Mouse (Mus musculus) brain, embryonic 14.5 days (tissue): ENCODE measurements around the gene Elp6. TPM values are rescaled to one million over a fixed set of nuclear protein-coding genes. Genes with fewer than 3 reads are reported as not detected.

ENCODE experiments used
- DNase-seq: peaks from one replicate; pipeline ENCODE4 v3.0.0-alpha.2; 2011; ENCODE audit warnings: low read depth
- CTCF ChIP-seq: fragments of 200-500 bp; IDR thresholded peaks from 2 replicates; pipeline ENCODE4 v1.5.1; 2012; ENCODE audit warnings: inconsistent platforms, mild to moderate bottlenecking, moderate library complexity, borderline replicate concordance; ENCODE audit not compliant: insufficient read depth, insufficient read length; ENCODE audit errors: extremely low read depth
- POLR2A ChIP-seq: fragments of 200-500 bp; IDR thresholded peaks from 2 replicates; pipeline ENCODE4 v1.6.1; 2012; ENCODE audit warnings: mild to moderate bottlenecking, inconsistent platforms, borderline replicate concordance; ENCODE audit not compliant: poor library complexity, insufficient read depth, insufficient read length, severe bottlenecking; ENCODE audit errors: extremely low read depth
- polyA plus RNA-seq: library from polyadenylated mRNA; depleted of rRNA; stranded (reverse); fragments of >200 nt; gene quantifications from 2 replicates; pipeline ENCODE4 v1.2.3, GENCODE M21; 2012; rRNA removed

Elp6 gene
- polyA plus RNA-seq, 1 experiment = 46.6 TPM

- TF ChIP-seq CTCF (no peak), POLR2A (no peak)
- DNase-seq = no peak
Observed at GRCm38 (mm10) chr9:110342008-110342407, 37.0 kb downstream of the Elp6 start.

- no peak for DNase-seq
- TF ChIP-seq POLR2A (no peak), CTCF (no peak)
Observed at GRCm38 (mm10) chr9:110343805-110344204, 38.8 kb downstream of the Elp6 start.

GRCm38 (mm10) chr9:110345057-110345739, 40.2 kb downstream of the Elp6 start:
- DNase-seq = no peak
- no peak for TF ChIP-seq CTCF
- no peak for TF ChIP-seq POLR2A

GRCm38 (mm10) chr9:110348899-110349298, 43.9 kb downstream of the Elp6 start:
- no peak for DNase-seq
- TF ChIP-seq CTCF (no peak), POLR2A (no peak)

- no peak for DNase-seq
- TF ChIP-seq CTCF (no peak), POLR2A (no peak)
Observed at GRCm38 (mm10) chr9:110350188-110350587, 45.2 kb downstream of the Elp6 start.

GRCm38 (mm10) chr9:110350612-110351011, 45.6 kb downstream of the Elp6 start:
- TF ChIP-seq POLR2A = no peak
- no peak for TF ChIP-seq CTCF
- no peak for DNase-seq

GRCm38 (mm10) chr9:110351350-110351749, 46.4 kb downstream of the Elp6 start:
- DNase-seq = no peak
- TF ChIP-seq POLR2A (no peak), CTCF (no peak)

- TF ChIP-seq POLR2A = no peak
- no peak for TF ChIP-seq CTCF
- DNase-seq = no peak
Observed at GRCm38 (mm10) chr9:110351932-110352632, 47.1 kb downstream of the Elp6 start.

GRCm38 (mm10) chr9:110358341-110358740, 53.4 kb downstream of the Elp6 start:
- DNase-seq = no peak
- no peak for TF ChIP-seq POLR2A
- no peak for TF ChIP-seq CTCF

GRCm38 (mm10) chr9:110361299-110361698, 56.3 kb downstream of the Elp6 start:
- TF ChIP-seq POLR2A (no peak), CTCF (no peak)
- no peak for DNase-seq

GRCm38 (mm10) chr9:110362337-110362736, 57.4 kb downstream of the Elp6 start:
- TF ChIP-seq POLR2A = no peak
- TF ChIP-seq CTCF = no peak
- DNase-seq = no peak

- no peak for DNase-seq
- TF ChIP-seq CTCF = no peak
Observed at GRCm38 (mm10) chr9:110366746-110367145, 61.8 kb downstream of the Elp6 start.

- DNase-seq = no peak
- TF ChIP-seq POLR2A (no peak), CTCF (no peak)
Observed at GRCm38 (mm10) chr9:110369860-110370259, 64.9 kb downstream of the Elp6 start.

Other genes with a start within 250 kb of the Elp6 start
- 54.2 and 82.7 TPM in 2 replicates for gene Smarcc1, start 187.5 kb upstream of the Elp6 start, polyA plus RNA-seq
- 192 and 231 TPM in 2 replicates for gene Dhx30, start 187.3 kb upstream of the Elp6 start, polyA plus RNA-seq
- gene Cspg5, start 61.4 kb upstream of the Elp6 start, polyA plus RNA-seq = 108 and 139 TPM in 2 replicates
- gene Scap, start 28.1 kb downstream of the Elp6 start, polyA plus RNA-seq = 24.9 and 53.4 TPM in 2 replicates
- 31.2 and 73.7 TPM in 2 replicates for gene Ptpn23, start 103.0 kb downstream of the Elp6 start, polyA plus RNA-seq
- 0.45 and 1.1 TPM in 2 replicates for gene Ngp, start 114.6 kb downstream of the Elp6 start, polyA plus RNA-seq
- 35.8 and 39.3 TPM in 2 replicates for gene Klhl18, start 171.5 kb downstream of the Elp6 start, polyA plus RNA-seq
- 1.9 and 3.6 TPM in 2 replicates for gene Kif9, start 171.8 kb downstream of the Elp6 start, polyA plus RNA-seq
- gene Setd2, start 227.4 kb downstream of the Elp6 start, polyA plus RNA-seq = 83.3 and 90.6 TPM in 2 replicates